In genomic region chr6:128411115-128411514, GRCm38 (mm10) we compare ENCODE assay signal across 9 mouse cellular contexts. TPM values are rescaled to one million over a fixed set of nuclear protein-coding genes. Genes with fewer than 3 reads are reported as not detected.
DNase-seq lines count a peak whose midpoint lies in the region; ATAC-seq and TF ChIP-seq lines count a peak whose summit lies in the region.
"Had no signal": no experiment of that assay in that cellular context is flagged by ENCODE, and none has a peak within 500 bp of the region (broad histone marks: within the 10 kb centered on the region; RNA-seq: fewer than 3 reads in every experiment).

No protein-coding gene starts in this region.

- H3K4me2 ChIP-seq in hindbrain, embryonic 12.5 days (replicated peaks): no peak overlapping the region
- H3K4me2 ChIP-seq in lung, postnatal 0 days (replicated peaks; ENCODE audit: low read depth, low read length): no peak overlapping the region

- DNase-seq in G1E (ENCODE audit: low spot score): peak; percentile 51
- DNase-seq in brain, embryonic 18.5 days (ENCODE audit: low read depth, low spot score): peak; percentile 30
- peak; percentile 76 for DNase-seq in forebrain, embryonic 10.5 days (ENCODE audit: extremely low spot score, low spot score)
- DNase-seq in layer of hippocampus, adult 9-10 months (ENCODE audit: low spot score): peak; percentile 92
- peak; percentile 65 for DNase-seq in lung, postnatal 0 days (ENCODE audit: low spot score)
- DNase-seq in retina, adult 2 months (ENCODE audit: low read depth, low spot score): peak; percentile 40
- peak; percentile 70 for DNase-seq in urinary bladder, adult 2 months (ENCODE audit: low spot score)

- no peak overlapping the region for H3K9ac ChIP-seq in hindbrain, embryonic 12.5 days
- no peak overlapping the region for H3K9ac ChIP-seq in lung, postnatal 0 days (replicated peaks; ENCODE audit: low read depth)

- no peak overlapping the region for H3K4me3 ChIP-seq in G1E (ENCODE audit: low read depth, low read length)
- H3K4me3 ChIP-seq in forebrain, embryonic 10.5 days: no peak overlapping the region
- no peak overlapping the region for H3K4me3 ChIP-seq in hindbrain, embryonic 12.5 days
- H3K4me3 ChIP-seq in lung, postnatal 0 days (ENCODE audit: low read depth, low read length): no peak overlapping the region

- WGBS in forebrain, embryonic 10.5 days: 13% methylated on average over 3 of the region's 3 CpGs
- WGBS in hindbrain, embryonic 12.5 days: 14% methylated on average over 3 of the region's 3 CpGs
- 12% methylated on average over 3 of the region's 3 CpGs for WGBS in lung, postnatal 0 days

- no peak for TF ChIP-seq EP300 in lung, postnatal 0 days (IDR thresholded peaks at IDR 0.05)

- no peak overlapping the region for H3K27ac ChIP-seq in forebrain, embryonic 10.5 days
- H3K27ac ChIP-seq in hindbrain, embryonic 12.5 days: no peak overlapping the region
- H3K27ac ChIP-seq in lung, postnatal 0 days (ENCODE audit: low read length): no peak overlapping the region

- H3K4me1 ChIP-seq in G1E (ENCODE audit: insufficient read depth, low read depth, low read length): no peaks in the 10 kb centered on the region
- no peaks in the 10 kb centered on the region for H3K4me1 ChIP-seq in forebrain, embryonic 10.5 days
- no peaks in the 10 kb centered on the region for H3K4me1 ChIP-seq in hindbrain, embryonic 12.5 days
- no peaks in the 10 kb centered on the region for H3K4me1 ChIP-seq in lung, postnatal 0 days (ENCODE audit: insufficient read depth, low read depth, low read length)

- TF ChIP-seq CTCF in G1E (IDR thresholded peaks at IDR 0.05; ENCODE audit: low read depth, low read length): peak; percentile 73
- TF ChIP-seq CTCF in lung, postnatal 0 days (IDR thresholded peaks at IDR 0.05): peak; percentile 94

- ATAC-seq in G1E (ENCODE audit: extremely low read depth, insufficient number of reproducible peaks, low FRiP score, poor library complexity, severe bottlenecking): peak; percentile 64; the same call in 1 of the 2 replicates
- 0 out of 2 replicates have a peak, but pooled peaks have one; percentile 17 for ATAC-seq in hindbrain, embryonic 12.5 days (ENCODE audit: low FRiP score)
- peak; percentile 69 for ATAC-seq in lung, postnatal 0 days

- no peaks in the 10 kb centered on the region for H3K27me3 ChIP-seq in G1E (ENCODE audit: insufficient read depth, low read length)
- H3K27me3 ChIP-seq in forebrain, embryonic 10.5 days (ENCODE audit: poor library complexity, severe bottlenecking): no peaks in the 10 kb centered on the region
- H3K27me3 ChIP-seq in hindbrain, embryonic 12.5 days: no peaks in the 10 kb centered on the region
- H3K27me3 ChIP-seq in lung, postnatal 0 days (replicated peaks; ENCODE audit: insufficient read depth, low read length): no peaks in the 10 kb centered on the region

- peaks cover 95% of the 10 kb centered on the region for H3K36me3 ChIP-seq in G1E (replicated peaks)
- H3K36me3 ChIP-seq in forebrain, embryonic 10.5 days (replicated peaks): peaks cover 95% of the 10 kb centered on the region
- peaks cover 66% of the 10 kb centered on the region for H3K36me3 ChIP-seq in hindbrain, embryonic 12.5 days
- peaks cover 23% of the 10 kb centered on the region; the same call in 1 of the 2 replicates for H3K36me3 ChIP-seq in lung, postnatal 0 days (ENCODE audit: insufficient read depth, low read length)

- no peaks in the 10 kb centered on the region for H3K9me3 ChIP-seq in G1E (replicated peaks)
- no peaks in the 10 kb centered on the region for H3K9me3 ChIP-seq in forebrain, embryonic 10.5 days
- no peaks in the 10 kb centered on the region for H3K9me3 ChIP-seq in hindbrain, embryonic 12.5 days (replicated peaks)
- no peaks in the 10 kb centered on the region for H3K9me3 ChIP-seq in lung, postnatal 0 days (ENCODE audit: low read length)

RNA-seq across cellular contexts. Expression of gene Nrip2, which starts 12.0 kb away (rescaled TPM):
- not detected in 2 replicates for total RNA-seq in G1E (2014; fragmentation: Nextera tagmentation)
- 0.06 and 0.11 TPM in 2 replicates for total RNA-seq in G1E (2017)
- polyA plus RNA-seq in G1E (2012): not detected in 2 replicates
- polyA plus RNA-seq in forebrain, embryonic 10.5 days (2016; fragmentation: Nextera tagmentation; extraction: Ambion mirVana): 2.3 and 2.9 TPM in 2 replicates
- 4.1 and 5.6 TPM in 2 replicates for polyA plus RNA-seq in hindbrain, embryonic 12.5 days (2016; fragmentation: Nextera tagmentation; extraction: Ambion mirVana)
- 1.0 and 1.2 TPM in 2 replicates for polyA plus RNA-seq in lung, postnatal 0 days (2015; fragmentation: Nextera tagmentation; extraction: Ambion mirVana)
- polyA plus RNA-seq in urinary bladder, adult 2 months (2012; rRNA removed): 5.0 and 5.6 TPM in 2 replicates

RNA-seq across cellular contexts. Expression of gene Itfg2, which starts 13.6 kb away (rescaled TPM):
- 27.2 and 71.2 TPM in 2 replicates for total RNA-seq in G1E (2014; fragmentation: Nextera tagmentation)
- 12.3 and 16.2 TPM in 2 replicates for total RNA-seq in G1E (2017)
- polyA plus RNA-seq in G1E (2012): 22.4 and 28.6 TPM in 2 replicates
- 40.0 and 41.5 TPM in 2 replicates for polyA plus RNA-seq in forebrain, embryonic 10.5 days (2016; fragmentation: Nextera tagmentation; extraction: Ambion mirVana)
- 33.4 and 37.7 TPM in 2 replicates for polyA plus RNA-seq in hindbrain, embryonic 12.5 days (2016; fragmentation: Nextera tagmentation; extraction: Ambion mirVana)
- 16.4 and 19.8 TPM in 2 replicates for polyA plus RNA-seq in lung, postnatal 0 days (2015; fragmentation: Nextera tagmentation; extraction: Ambion mirVana)
- 10.9 and 15.7 TPM in 2 replicates for polyA plus RNA-seq in urinary bladder, adult 2 months (2012; rRNA removed)

RNA-seq across cellular contexts. Expression of gene Fkbp4, which starts 27.4 kb away (rescaled TPM):
- total RNA-seq in G1E (2014; fragmentation: Nextera tagmentation): 127 and 144 TPM in 2 replicates
- total RNA-seq in G1E (2017): 240 and 265 TPM in 2 replicates
- polyA plus RNA-seq in G1E (2012): 341 and 369 TPM in 2 replicates
- polyA plus RNA-seq in forebrain, embryonic 10.5 days (2016; fragmentation: Nextera tagmentation; extraction: Ambion mirVana): 821 and 862 TPM in 2 replicates
- 415 and 439 TPM in 2 replicates for polyA plus RNA-seq in hindbrain, embryonic 12.5 days (2016; fragmentation: Nextera tagmentation; extraction: Ambion mirVana)
- 156 and 165 TPM in 2 replicates for polyA plus RNA-seq in lung, postnatal 0 days (2015; fragmentation: Nextera tagmentation; extraction: Ambion mirVana)
- polyA plus RNA-seq in urinary bladder, adult 2 months (2012; rRNA removed): 115 and 121 TPM in 2 replicates

RNA-seq across cellular contexts. Expression of gene Gm44596, which starts 35.8 kb away (rescaled TPM):
- total RNA-seq in G1E (2014; fragmentation: Nextera tagmentation) (not detected in 2 replicates), G1E (2017) (not detected in 2 replicates)
- not detected in 2 replicates for polyA plus RNA-seq in G1E (2012)
- not detected in 2 replicates for polyA plus RNA-seq in forebrain, embryonic 10.5 days (2016; fragmentation: Nextera tagmentation; extraction: Ambion mirVana)
- not detected in 2 replicates for polyA plus RNA-seq in hindbrain, embryonic 12.5 days (2016; fragmentation: Nextera tagmentation; extraction: Ambion mirVana)
- not detected in 2 replicates for polyA plus RNA-seq in lung, postnatal 0 days (2015; fragmentation: Nextera tagmentation; extraction: Ambion mirVana)
- not detected in 2 replicates for polyA plus RNA-seq in urinary bladder, adult 2 months (2012; rRNA removed)
- polyA plus RNA-seq: large intestine, adult 2 months had no signal

RNA-seq across cellular contexts. Expression of gene Tex52, which starts 35.9 kb away (rescaled TPM):
- total RNA-seq in G1E (2014; fragmentation: Nextera tagmentation): not detected in 2 replicates
- total RNA-seq in G1E (2017): 0.11 and 0.23 TPM in 2 replicates
- not detected in 2 replicates for polyA plus RNA-seq in G1E (2012)
- 0.44 and 0.71 TPM in 2 replicates for polyA plus RNA-seq in forebrain, embryonic 10.5 days (2016; fragmentation: Nextera tagmentation; extraction: Ambion mirVana)
- polyA plus RNA-seq in hindbrain, embryonic 12.5 days (2016; fragmentation: Nextera tagmentation; extraction: Ambion mirVana): 0.65 and 0.76 TPM in 2 replicates
- 0.13 and 0.17 TPM in 2 replicates for polyA plus RNA-seq in lung, postnatal 0 days (2015; fragmentation: Nextera tagmentation; extraction: Ambion mirVana)
- 0.10 TPM in 1 of 2 replicates, not detected in the other for polyA plus RNA-seq in urinary bladder, adult 2 months (2012; rRNA removed)

Comparison
In these comparisons a context has a peak if more than half of its experiments do, and no peak if none do; other contexts are left out.
1. ATAC-seq: peak in every context shown above with its lines; median percentile 69 in lung, postnatal 0 days; 64 in G1E; 17 in hindbrain, embryonic 12.5 days.
2. DNase-seq: peak in every context shown above with its lines; median percentile 92 in layer of hippocampus, adult 9-10 months; 76 in forebrain, embryonic 10.5 days; 70 in urinary bladder, adult 2 months; 65 in lung, postnatal 0 days; 51 in G1E; 40 in retina, adult 2 months; 30 in brain, embryonic 18.5 days.